Mouse (Mus musculus) olfactory bulb, adult 2 months (tissue): ENCODE measurements at regions not wholly inside any gene's neighbourhood (a gene's known extent, or its start where the extent isn't known, plus 50 kb on each side); places are given as distances from the start of the nearest gene placed in this dataset.

Source experiments
- H3K27ac ChIP-seq: fragments of 200-500 bp; 2 replicates; pipeline ENCODE4 v1.5.1; 2012; ENCODE audit warnings: low read depth, low read length; ENCODE audit not compliant: insufficient read depth
- H3K4me1 ChIP-seq: fragments of 200-500 bp; 2 replicates; pipeline ENCODE4 v1.6.1; 2012; ENCODE audit warnings: low read length; ENCODE audit not compliant: control insufficient read depth, insufficient read depth
- H3K4me3 ChIP-seq: fragments of 200-500 bp; 2 replicates; pipeline ENCODE4 v1.5.1; 2012; ENCODE audit warnings: mild to moderate bottlenecking, low read depth, low read length, moderate library complexity; ENCODE audit not compliant: insufficient read depth
- CTCF ChIP-seq: fragments of 200-500 bp; IDR thresholded peaks from 2 replicates; pipeline ENCODE4 v1.5.1; 2012; ENCODE audit warnings: low read depth, mild to moderate bottlenecking, low read length, moderate library complexity; ENCODE audit not compliant: insufficient read depth
- POLR2A ChIP-seq: fragments of 200-500 bp; IDR thresholded peaks from 2 replicates; pipeline ENCODE4 v1.6.1; 2012; ENCODE audit warnings: mild to moderate bottlenecking, low read depth, low read length, moderate library complexity; ENCODE audit not compliant: insufficient read depth
- WGBS: fragments of 180-500 bp; shearing (Covaris S2); methylation state at CpG from one replicate; pipeline ENCODE4 v1.1.7; 2018; 5-methylcytosine and 5-hydroxymethylcytosine counted together

- TF ChIP-seq CTCF = no peak
- Histone ChIP-seq H3K4me3 (no peak overlapping the region), H3K4me1 (peaks cover 14% of the 10 kb centered on the region), H3K27ac (no peak overlapping the region)
- 46% methylated on average over 8 of the region's 8 CpGs for WGBS
Measured at GRCm38 (mm10) chr12:106477040-106477665, 467.1 kb downstream of the Vrk1 start.

- no peak for TF ChIP-seq CTCF
- WGBS = 36% methylated on average over 4 of the region's 4 CpGs
- Histone ChIP-seq H3K4me1 (peaks cover 14% of the 10 kb centered on the region), H3K4me3 (peak overlapping the region; percentile 42; the same call in 1 of the 2 replicates), H3K27ac (peak overlapping the region; percentile 69)
Measured at GRCm38 (mm10) chr12:106477731-106478130, 467.7 kb downstream of the Vrk1 start.

GRCm38 (mm10) chr12:106478381-106478781 lies 468.4 kb downstream of the Vrk1 start:
- Histone ChIP-seq H3K4me1 (peaks cover 14% of the 10 kb centered on the region), H3K4me3 (peak overlapping the region; percentile 42), H3K27ac (peak overlapping the region; percentile 69)
- under 1% methylated on average over 18 of the region's 18 CpGs for WGBS
- TF ChIP-seq CTCF (no peak), POLR2A (no peak)

GRCm38 (mm10) chr12:106479067-106479877 lies 469.2 kb downstream of the Vrk1 start:
- peak overlapping the region; percentile 21; the same call in 1 of the 2 replicates for H3K27ac ChIP-seq
- 29% methylated on average over 24 of the region's 24 CpGs for WGBS
- peak overlapping the region; percentile 31 for H3K4me3 ChIP-seq
- H3K4me1 ChIP-seq = peaks cover 13% of the 10 kb centered on the region
- TF ChIP-seq CTCF (no peak), POLR2A (no peak)

- TF ChIP-seq POLR2A = no peak
- TF ChIP-seq CTCF = no peak
- Histone ChIP-seq H3K4me3 (peak overlapping the region; percentile 31), H3K4me1 (peaks cover 7% of the 10 kb centered on the region; the same call in 1 of the 2 replicates), H3K27ac (peak overlapping the region; percentile 21; the same call in 1 of the 2 replicates)
- 33% methylated on average over 6 of the region's 6 CpGs for WGBS
Measured at GRCm38 (mm10) chr12:106479878-106480194, 469.8 kb downstream of the Vrk1 start.

GRCm38 (mm10) chr12:106480281-106481060 lies 470.4 kb downstream of the Vrk1 start:
- H3K27ac ChIP-seq = no peak overlapping the region
- no peak overlapping the region for H3K4me3 ChIP-seq
- TF ChIP-seq POLR2A (no peak), CTCF (no peak)
- 74% methylated on average over 12 of the region's 12 CpGs for WGBS
- peaks cover 6% of the 10 kb centered on the region; the same call in 1 of the 2 replicates for H3K4me1 ChIP-seq

- H3K27ac ChIP-seq = no peak overlapping the region
- WGBS = 49% methylated on average over 12 of the region's 12 CpGs
Measured at GRCm38 (mm10) chr12:106501622-106502327, 491.7 kb downstream of the Vrk1 start.

GRCm38 (mm10) chr12:106504285-106504684 lies 494.3 kb downstream of the Vrk1 start:
- TF ChIP-seq POLR2A (no peak), CTCF (no peak)
- H3K4me3 ChIP-seq = no peak overlapping the region
- WGBS = 72% methylated on average over 8 of the region's 8 CpGs
- H3K27ac ChIP-seq = no peak overlapping the region
- peaks cover 9% of the 10 kb centered on the region for H3K4me1 ChIP-seq

More at GRCm38 (mm10) chr12:106501622-106502327, 491.7 kb downstream of the Vrk1 start:
- H3K4me3 ChIP-seq = no peak overlapping the region
- TF ChIP-seq CTCF (no peak), POLR2A (no peak)
- no peaks in the 10 kb centered on the region for H3K4me1 ChIP-seq

GRCm38 (mm10) chr12:106514057-106514456 lies 504.0 kb downstream of the Vrk1 start:
- no peak for TF ChIP-seq POLR2A
- Histone ChIP-seq H3K27ac (no peak overlapping the region), H3K4me3 (no peak overlapping the region), H3K4me1 (no peaks in the 10 kb centered on the region)
- WGBS = 85% methylated on average over 11 of the region's 11 CpGs
